ENCODE assay signal across 14 mouse cellular contexts in the genomic region with DNA sequence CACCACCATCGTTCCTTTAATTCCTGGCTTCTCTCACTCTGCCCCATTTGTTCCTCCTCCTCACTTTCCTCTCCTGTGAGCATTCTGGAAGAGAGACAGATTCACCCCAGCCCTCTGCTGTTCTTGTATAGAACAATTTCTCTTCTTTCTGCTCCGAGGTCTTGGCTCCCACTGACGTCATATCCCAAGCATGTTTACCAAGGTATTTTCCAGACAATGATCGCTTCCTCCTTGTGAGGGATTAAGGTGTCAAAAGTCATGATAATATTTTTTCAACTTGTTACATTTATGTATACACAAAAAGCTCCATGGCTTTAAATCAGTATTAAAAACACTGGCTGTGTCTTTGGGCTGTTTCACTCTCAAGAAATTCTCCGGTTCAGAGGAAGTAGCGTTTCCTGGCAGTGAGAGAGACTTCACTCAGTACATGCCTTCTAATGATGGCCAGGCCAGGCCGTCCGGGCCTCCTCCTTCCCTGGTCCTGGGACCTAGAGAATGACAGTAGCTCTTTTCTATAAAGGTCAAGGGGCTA.
A peak's percentile ranks its signal among the peaks of the same experiment; 100 is the strongest.
DNase-seq lines count a peak whose midpoint lies in the region; ATAC-seq and TF ChIP-seq lines count a peak whose summit lies in the region.
"Had no signal": no experiment of that assay in that cellular context is flagged by ENCODE, and none has a peak within 500 bp of the region (broad histone marks: within the 10 kb centered on the region; RNA-seq: fewer than 3 reads in every experiment).

No protein-coding gene starts in this region.

- H3K36me3 ChIP-seq in embryonic facial prominence, embryonic 11.5 days (replicated peaks; ENCODE audit: control insufficient read depth, insufficient read depth, low read depth, low read length), result no peaks in the 10 kb centered on the region
- no peaks in the 10 kb centered on the region for H3K36me3 ChIP-seq in embryonic facial prominence, embryonic 10.5 days (replicated peaks)
- no peaks in the 10 kb centered on the region for H3K36me3 ChIP-seq in kidney, adult 2 months (ENCODE audit: control insufficient read depth, insufficient read depth, low read length)
- no peaks in the 10 kb centered on the region for H3K36me3 ChIP-seq in kidney, embryonic 16.5 days (ENCODE audit: insufficient read depth, low read length)
- no peaks in the 10 kb centered on the region for H3K36me3 ChIP-seq in hindbrain, embryonic 16.5 days (ENCODE audit: control insufficient read depth, insufficient read depth, low read length)
- H3K36me3 ChIP-seq: hindbrain, embryonic 12.5 days; limb, embryonic 12.5 days had no signal

- H3K9me3 ChIP-seq in embryonic facial prominence, embryonic 11.5 days (replicated peaks; ENCODE audit: control insufficient read depth, low read length), result no peaks in the 10 kb centered on the region
- H3K9me3 ChIP-seq in embryonic facial prominence, embryonic 10.5 days, result no peaks in the 10 kb centered on the region
- H3K9me3 ChIP-seq in kidney, embryonic 16.5 days (ENCODE audit: low read length), result no peaks in the 10 kb centered on the region
- no peaks in the 10 kb centered on the region for H3K9me3 ChIP-seq in hindbrain, embryonic 16.5 days (ENCODE audit: control insufficient read depth, low read length)
- H3K9me3 ChIP-seq: hindbrain, embryonic 12.5 days; limb, embryonic 12.5 days had no signal

- no peak overlapping the region for H3K9ac ChIP-seq in embryonic facial prominence, embryonic 11.5 days (replicated peaks; ENCODE audit: low read length)
- no peak overlapping the region for H3K9ac ChIP-seq in kidney, embryonic 16.5 days (replicated peaks; ENCODE audit: low read length)
- H3K9ac ChIP-seq in hindbrain, embryonic 16.5 days (ENCODE audit: low read depth, low read length), result no peak overlapping the region
- H3K9ac ChIP-seq: hindbrain, embryonic 12.5 days; limb, embryonic 12.5 days had no signal

- TF ChIP-seq POLR2A in kidney, adult 2 months (IDR thresholded peaks at IDR 0.05; ENCODE audit: low read depth, low read length), result no peak
- no peak for TF ChIP-seq POLR2A in embryonic fibroblast, embryonic 13.5 days (IDR thresholded peaks at IDR 0.05; ENCODE audit: low read depth, low read length)

- 51% methylated on average over 8 of the region's 8 CpGs for WGBS in embryonic facial prominence, embryonic 11.5 days
- whole genome bisulfite sequencing in embryonic facial prominence, embryonic 10.5 days, result 65% methylated on average over 8 of the region's 8 CpGs
- 46% methylated on average over 8 of the region's 8 CpGs for WGBS in kidney, adult 2 months
- 48% methylated on average over 8 of the region's 8 CpGs for WGBS in kidney, embryonic 16.5 days
- 85% methylated on average over 8 of the region's 8 CpGs for WGBS in hindbrain, embryonic 16.5 days

- H3K4me1 ChIP-seq in embryonic facial prominence, embryonic 11.5 days (ENCODE audit: control insufficient read depth, insufficient read depth, low read length), result no peaks in the 10 kb centered on the region
- H3K4me1 ChIP-seq in embryonic facial prominence, embryonic 10.5 days, result peaks cover 4% of the 10 kb centered on the region; the same call in 1 of the 2 replicates
- H3K4me1 ChIP-seq in kidney, adult 2 months (ENCODE audit: control insufficient read depth, insufficient read depth, low read length), result no peaks in the 10 kb centered on the region
- no peaks in the 10 kb centered on the region for H3K4me1 ChIP-seq in kidney, embryonic 16.5 days (ENCODE audit: insufficient read depth, low read length)
- peaks cover 2% of the 10 kb centered on the region; the same call in 1 of the 2 replicates for H3K4me1 ChIP-seq in embryonic fibroblast, embryonic 13.5 days (ENCODE audit: control insufficient read depth, insufficient read depth, low read length)
- H3K4me1 ChIP-seq in hindbrain, embryonic 16.5 days (ENCODE audit: control insufficient read depth, insufficient read depth, low read depth, low read length), result no peaks in the 10 kb centered on the region
- H3K4me1 ChIP-seq: hindbrain, embryonic 12.5 days; limb, embryonic 12.5 days had no signal

- H3K4me2 ChIP-seq in embryonic facial prominence, embryonic 11.5 days (ENCODE audit: low read depth, low read length), result no peak overlapping the region
- no peak overlapping the region for H3K4me2 ChIP-seq in kidney, embryonic 16.5 days (replicated peaks; ENCODE audit: low read depth, low read length)
- H3K4me2 ChIP-seq in hindbrain, embryonic 16.5 days (ENCODE audit: low read length), result no peak overlapping the region
- H3K4me2 ChIP-seq: hindbrain, embryonic 12.5 days; limb, embryonic 12.5 days had no signal

- TF ChIP-seq CTCF in kidney, adult 2 months (conservative IDR thresholded peaks at IDR 0.05; ENCODE audit: insufficient read depth, insufficient read length, low read depth, low read length), result no peak
- no peak for TF ChIP-seq CTCF in embryonic fibroblast, embryonic 13.5 days (IDR thresholded peaks at IDR 0.05; ENCODE audit: borderline replicate concordance, insufficient read depth, low read length)

- H3K27ac ChIP-seq in embryonic facial prominence, embryonic 11.5 days (replicated peaks; ENCODE audit: low read depth, low read length), result no peak overlapping the region
- no peak overlapping the region for H3K27ac ChIP-seq in embryonic facial prominence, embryonic 10.5 days (replicated peaks)
- peak overlapping the region; percentile 49; the same call in 1 of the 2 replicates for H3K27ac ChIP-seq in kidney, adult 2 months (ENCODE audit: insufficient read depth, low read depth, low read length)
- H3K27ac ChIP-seq in kidney, embryonic 16.5 days (ENCODE audit: low read length), result no peak overlapping the region
- 0 out of 2 replicates have a peak overlapping the region, but pooled peaks have one; percentile 11 for H3K27ac ChIP-seq in embryonic fibroblast, embryonic 13.5 days (ENCODE audit: insufficient read depth, low read length)
- no peak overlapping the region for H3K27ac ChIP-seq in hindbrain, embryonic 16.5 days (ENCODE audit: low read depth, low read length)
- H3K27ac ChIP-seq: hindbrain, embryonic 12.5 days; limb, embryonic 12.5 days had no signal

- peak; percentile 38 for DNase-seq in embryonic facial prominence, embryonic 11.5 days (ENCODE audit: low spot score)
- no peak for DNase-seq in embryonic facial prominence, embryonic 10.5 days (ENCODE audit: low spot score)
- peak; percentile 75 for DNase-seq in kidney, adult 2 months
- DNase-seq in lung, postnatal 4 days, result peak; percentile 22 to 39
- DNase-seq in cerebellum, adult 9-11 months, result no peak
- DNase-seq: cerebellum, adult 11-12 months; gastrocnemius, postnatal 14 days; midbrain, embryonic 14.5 days; retina, postnatal 1 day had no signal

- no peak overlapping the region for H3K4me3 ChIP-seq in embryonic facial prominence, embryonic 11.5 days (ENCODE audit: low read depth, low read length)
- no peak overlapping the region for H3K4me3 ChIP-seq in embryonic facial prominence, embryonic 10.5 days
- H3K4me3 ChIP-seq in kidney, adult 2 months (ENCODE audit: insufficient read depth, low read depth, low read length), result no peak overlapping the region
- H3K4me3 ChIP-seq in kidney, embryonic 16.5 days (ENCODE audit: low read length), result no peak overlapping the region
- H3K4me3 ChIP-seq in embryonic fibroblast, embryonic 13.5 days (ENCODE audit: insufficient read depth, low read length), result no peak overlapping the region
- H3K4me3 ChIP-seq in hindbrain, embryonic 16.5 days (ENCODE audit: low read length), result no peak overlapping the region
- H3K4me3 ChIP-seq: hindbrain, embryonic 12.5 days; limb, embryonic 12.5 days had no signal

- ATAC-seq in embryonic facial prominence, embryonic 11.5 days (replicated peaks; ENCODE audit: insufficient number of reproducible peaks, low FRiP score, low TSS enrichment, low read depth), result no peak
- no peak for ATAC-seq in kidney, embryonic 16.5 days (ENCODE audit: low FRiP score, low TSS enrichment)
- ATAC-seq in hindbrain, embryonic 16.5 days, result no peak

- H3K27me3 ChIP-seq in embryonic facial prominence, embryonic 11.5 days (ENCODE audit: control insufficient read depth, insufficient read depth, low read length), result no peaks in the 10 kb centered on the region
- H3K27me3 ChIP-seq in embryonic facial prominence, embryonic 10.5 days (replicated peaks; ENCODE audit: low read depth, poor library complexity, severe bottlenecking), result no peaks in the 10 kb centered on the region
- no peaks in the 10 kb centered on the region for H3K27me3 ChIP-seq in kidney, adult 2 months (replicated peaks; ENCODE audit: control insufficient read depth, insufficient read depth, low read length)
- H3K27me3 ChIP-seq in kidney, embryonic 16.5 days (ENCODE audit: insufficient read depth, low read length), result no peaks in the 10 kb centered on the region
- H3K27me3 ChIP-seq in hindbrain, embryonic 16.5 days (replicated peaks; ENCODE audit: control insufficient read depth, insufficient read depth, low read length), result no peaks in the 10 kb centered on the region
- H3K27me3 ChIP-seq: hindbrain, embryonic 12.5 days; limb, embryonic 12.5 days had no signal

Comparison
In these comparisons a context has a peak if more than half of its experiments do, and no peak if none do; other contexts are left out.
1. DNase-seq: peak in embryonic facial prominence, embryonic 11.5 days (single experiment), kidney, adult 2 months (single experiment) and lung, postnatal 4 days (2 of 2); none in embryonic facial prominence, embryonic 10.5 days (single experiment) and cerebellum, adult 9-11 months (single experiment).
2. H3K27ac ChIP-seq: peak in kidney, adult 2 months (single experiment) and embryonic fibroblast, embryonic 13.5 days (single experiment); none in embryonic facial prominence, embryonic 11.5 days (single experiment), embryonic facial prominence, embryonic 10.5 days (single experiment), kidney, embryonic 16.5 days (single experiment) and hindbrain, embryonic 16.5 days (single experiment).